Mouse (Mus musculus): Measurements from ENCODE around the gene Rnf24.

GRCm38 (mm10) chr2:131364689-131365088 is 12.0 kb upstream of the Rnf24 start:
- TF ChIP-seq CTCF (IDR thresholded peaks at IDR 0.05; ENCODE audit: low read depth, low read length) (no peak), EP300 (IDR thresholded peaks at IDR 0.05; ENCODE audit: insufficient read depth, low read depth, low read length) (no peak)

Measured in ES-Bruce4 (cell line).